Mouse (Mus musculus): ENCODE results near the gene Tpst1. TPM values are rescaled to one million over a fixed set of nuclear protein-coding genes. Genes with fewer than 3 reads are reported as not detected.

Gene Tpst1
- polyA plus RNA-seq, 1 experiment from 2014 or later = 58.3 TPM

DNA sequence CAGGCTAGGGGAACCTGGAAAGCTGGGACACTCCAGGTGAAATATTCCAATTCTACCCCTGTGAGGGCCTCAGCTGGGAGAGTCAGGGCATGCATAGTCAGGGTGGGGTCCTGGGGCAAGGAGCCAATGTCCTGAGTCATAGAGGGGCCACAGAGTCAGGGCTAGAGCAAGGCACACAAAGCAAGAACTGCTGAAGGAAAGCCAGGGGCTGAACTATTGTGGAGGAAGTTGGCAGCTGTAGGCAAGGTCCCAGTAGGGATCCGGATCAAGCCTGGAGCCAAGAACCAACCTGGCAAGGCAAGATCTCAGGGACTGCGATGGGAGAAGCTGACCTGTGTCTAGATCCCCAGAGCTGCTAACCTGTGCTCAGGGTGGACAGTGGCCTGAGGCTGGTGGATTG, 9.4 kb upstream of the Tpst1 start:
- Histone ChIP-seq H3K9ac (ENCODE audit: low read depth, low read length) (no peak overlapping the region), H3K36me3 (ENCODE audit: control insufficient read depth, insufficient read depth, low read length) (peaks cover 5% of the 10 kb centered on the region), H3K4me1 (ENCODE audit: control insufficient read depth, insufficient read depth, low read depth, low read length) (no peaks in the 10 kb centered on the region), H3K4me3 (ENCODE audit: low read length) (no peak overlapping the region), H3K27me3 (replicated peaks; ENCODE audit: control insufficient read depth, insufficient read depth, low read length) (no peaks in the 10 kb centered on the region), H3K27ac (ENCODE audit: low read depth, low read length) (no peak overlapping the region), H3K9me3 (ENCODE audit: control insufficient read depth, low read length) (no peaks in the 10 kb centered on the region), H3K4me2 (ENCODE audit: low read length) (no peak overlapping the region)
- 78% methylated on average over 2 of the region's 2 CpGs for WGBS
- ATAC-seq = no peak

DNA sequence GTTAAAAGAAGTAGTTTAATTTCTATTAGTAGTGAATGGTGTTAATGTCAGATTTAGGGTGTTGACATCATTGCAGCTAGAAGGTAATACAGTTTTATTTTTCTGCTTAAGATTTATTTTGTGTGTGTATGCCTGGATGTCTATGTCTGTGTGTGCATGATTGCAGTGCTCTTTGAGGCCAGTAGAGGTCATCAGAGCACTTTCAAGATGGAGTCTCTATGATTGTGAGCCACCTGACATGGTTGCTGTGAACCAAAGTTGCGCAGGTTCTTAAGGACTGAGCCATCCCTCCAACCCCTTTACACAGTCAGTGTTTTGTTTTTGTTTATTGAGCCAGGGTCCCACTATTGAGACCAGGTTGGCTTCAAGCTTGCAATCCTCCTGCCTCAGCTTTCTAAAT, 7.5 kb upstream of the Tpst1 start:
- H3K4me2 ChIP-seq (ENCODE audit: low read length) = no peak overlapping the region
- H3K9me3 ChIP-seq (ENCODE audit: control insufficient read depth, low read length) = no peaks in the 10 kb centered on the region
- no peaks in the 10 kb centered on the region for H3K4me1 ChIP-seq (ENCODE audit: control insufficient read depth, insufficient read depth, low read depth, low read length)
- no peak overlapping the region for H3K9ac ChIP-seq (ENCODE audit: low read depth, low read length)
- H3K36me3 ChIP-seq (ENCODE audit: control insufficient read depth, insufficient read depth, low read length) = no peaks in the 10 kb centered on the region
- WGBS = 94% methylated on average over 1 of the region's 1 CpGs
- no peak overlapping the region for H3K27ac ChIP-seq (ENCODE audit: low read depth, low read length)
- no peak for ATAC-seq
- H3K27me3 ChIP-seq (replicated peaks; ENCODE audit: control insufficient read depth, insufficient read depth, low read length) = no peaks in the 10 kb centered on the region
- no peak overlapping the region for H3K4me3 ChIP-seq (ENCODE audit: low read length)

DNA sequence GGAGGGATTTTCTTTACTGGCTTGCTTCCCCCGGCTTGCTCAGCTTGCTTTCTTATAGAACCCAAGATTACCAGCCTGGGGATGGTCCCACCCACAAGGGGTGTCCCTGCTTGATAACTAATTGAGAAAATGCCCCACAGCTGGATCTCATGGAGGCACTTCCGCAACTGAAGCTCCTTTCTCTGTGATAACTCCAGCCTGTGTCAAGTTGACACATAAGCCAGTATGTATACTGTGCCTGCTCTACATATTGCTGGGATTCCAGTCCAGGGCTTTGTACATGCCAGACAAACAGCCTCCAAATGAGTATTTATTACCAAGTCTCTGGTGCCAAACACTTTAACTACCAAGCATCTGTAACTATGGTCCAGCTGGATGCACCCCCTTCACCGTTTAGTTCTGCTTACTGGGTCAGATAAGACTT, 5.3 kb upstream of the Tpst1 start:
- Histone ChIP-seq H3K9me3 (ENCODE audit: control insufficient read depth, low read length) (no peaks in the 10 kb centered on the region), H3K4me3 (ENCODE audit: low read length) (no peak overlapping the region), H3K9ac (ENCODE audit: low read depth, low read length) (no peak overlapping the region), H3K27ac (ENCODE audit: low read depth, low read length) (no peak overlapping the region), H3K27me3 (replicated peaks; ENCODE audit: control insufficient read depth, insufficient read depth, low read length) (no peaks in the 10 kb centered on the region), H3K4me2 (ENCODE audit: low read length) (no peak overlapping the region), H3K36me3 (ENCODE audit: control insufficient read depth, insufficient read depth, low read length) (no peaks in the 10 kb centered on the region), H3K4me1 (ENCODE audit: control insufficient read depth, insufficient read depth, low read depth, low read length) (no peaks in the 10 kb centered on the region)
- 81% methylated on average over 3 of the region's 3 CpGs for WGBS
- no peak for ATAC-seq

DNA sequence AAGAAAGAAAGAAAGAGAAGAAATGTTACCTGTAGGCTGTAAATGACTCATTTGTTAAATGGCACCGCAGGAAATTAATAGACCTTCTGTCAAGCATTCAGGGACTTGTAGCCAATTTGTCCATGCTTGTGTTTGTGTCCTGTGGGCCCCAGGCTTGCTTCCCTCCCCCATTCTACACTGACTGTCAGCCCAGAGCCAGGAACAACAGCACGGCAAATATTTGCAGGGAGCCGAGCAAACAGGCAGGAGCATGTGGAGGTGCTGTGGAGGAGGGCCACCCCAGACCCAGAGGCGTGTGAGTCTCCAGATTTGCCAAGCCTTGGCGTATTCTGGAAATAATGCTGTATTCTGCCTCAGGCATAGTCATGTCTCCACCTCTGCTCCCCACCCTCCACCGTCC, 1.4 kb downstream of the Tpst1 start:
- H3K27ac ChIP-seq (ENCODE audit: low read depth, low read length) = no peak overlapping the region
- 72% methylated on average over 6 of the region's 6 CpGs for WGBS
- no peak overlapping the region for H3K9ac ChIP-seq (ENCODE audit: low read depth, low read length)
- H3K4me1 ChIP-seq (ENCODE audit: control insufficient read depth, insufficient read depth, low read depth, low read length) = no peaks in the 10 kb centered on the region; the same call in 1 of the 2 replicates
- H3K9me3 ChIP-seq (ENCODE audit: control insufficient read depth, low read length) = no peaks in the 10 kb centered on the region
- H3K36me3 ChIP-seq (ENCODE audit: control insufficient read depth, insufficient read depth, low read length) = no peaks in the 10 kb centered on the region
- ATAC-seq = no peak
- no peak overlapping the region for H3K4me2 ChIP-seq (ENCODE audit: low read length)
- H3K27me3 ChIP-seq (replicated peaks; ENCODE audit: control insufficient read depth, insufficient read depth, low read length) = no peaks in the 10 kb centered on the region
- no peak overlapping the region for H3K4me3 ChIP-seq (ENCODE audit: low read length)

DNA sequence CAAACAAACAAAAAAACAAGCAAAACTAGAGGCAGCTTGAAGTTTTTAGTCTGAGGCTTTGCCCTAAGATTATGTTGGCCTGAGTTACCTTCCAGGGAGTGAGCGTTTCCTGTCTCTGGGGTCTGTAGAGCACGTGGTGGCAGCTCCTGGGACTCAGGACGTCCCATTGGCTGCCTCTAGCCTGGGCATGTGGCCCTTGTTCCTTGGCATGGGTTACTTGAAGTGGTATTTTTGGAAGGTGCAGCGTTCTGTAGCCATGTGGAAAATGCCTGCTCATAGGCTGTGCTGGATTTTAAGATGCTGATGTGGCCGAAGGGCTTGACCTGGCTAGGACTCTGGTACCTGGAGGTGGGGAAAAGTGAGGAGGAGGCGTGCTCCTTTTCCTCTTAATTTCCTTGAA, 3.3 kb downstream of the Tpst1 start:
- H3K4me3 ChIP-seq (ENCODE audit: low read length) = no peak overlapping the region
- no peak for ATAC-seq
- H3K4me2 ChIP-seq (ENCODE audit: low read length) = no peak overlapping the region
- no peaks in the 10 kb centered on the region for H3K27me3 ChIP-seq (replicated peaks; ENCODE audit: control insufficient read depth, insufficient read depth, low read length)
- H3K9ac ChIP-seq (ENCODE audit: low read depth, low read length) = no peak overlapping the region
- no peaks in the 10 kb centered on the region for H3K36me3 ChIP-seq (ENCODE audit: control insufficient read depth, insufficient read depth, low read length)
- H3K9me3 ChIP-seq (ENCODE audit: control insufficient read depth, low read length) = no peaks in the 10 kb centered on the region
- 69% methylated on average over 6 of the region's 6 CpGs for WGBS
- no peak overlapping the region for H3K27ac ChIP-seq (ENCODE audit: low read depth, low read length)
- H3K4me1 ChIP-seq (ENCODE audit: control insufficient read depth, insufficient read depth, low read depth, low read length) = peaks cover 6% of the 10 kb centered on the region

DNA sequence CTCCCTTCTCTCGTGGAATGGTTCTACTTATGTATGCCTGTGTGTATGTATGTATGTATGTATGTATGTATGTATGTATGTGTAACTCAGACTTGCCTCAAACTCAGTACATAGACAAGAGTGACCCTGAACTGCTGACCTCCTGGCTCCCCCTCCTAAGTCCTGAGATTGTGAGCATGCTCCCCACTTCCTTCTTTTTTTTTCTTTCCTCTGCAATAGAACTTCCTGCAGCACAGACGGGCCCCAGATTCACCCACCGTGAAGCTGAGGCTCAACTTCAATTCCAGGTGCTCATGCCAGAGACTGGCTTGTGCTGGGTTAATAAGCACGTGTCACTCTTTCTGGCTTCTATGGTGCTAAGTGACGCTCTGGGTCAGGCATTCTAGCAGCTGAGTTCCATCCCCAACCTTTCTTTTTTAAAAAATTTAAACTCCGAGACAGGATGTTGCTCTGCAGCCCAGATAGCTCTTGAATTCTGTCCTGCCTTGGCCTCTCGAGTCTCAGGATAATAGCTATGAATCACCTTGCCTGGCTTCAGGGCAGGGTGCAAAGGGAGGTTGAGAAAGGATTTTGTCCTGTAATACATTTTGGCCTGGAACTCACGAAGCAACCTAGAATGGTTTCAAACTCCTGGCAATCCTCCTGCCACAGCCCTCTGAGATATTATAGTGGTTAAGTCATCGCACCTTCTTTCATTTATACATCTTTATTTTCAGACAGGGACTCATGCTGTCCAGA, 5.1 kb downstream of the Tpst1 start:
- H3K4me2 ChIP-seq (ENCODE audit: low read length) = no peak overlapping the region
- ATAC-seq = no peak
- H3K4me3 ChIP-seq (ENCODE audit: low read length) = no peak overlapping the region
- H3K36me3 ChIP-seq (ENCODE audit: control insufficient read depth, insufficient read depth, low read length) = no peaks in the 10 kb centered on the region
- 82% methylated on average over 9 of the region's 9 CpGs for WGBS
- no peaks in the 10 kb centered on the region for H3K27me3 ChIP-seq (replicated peaks; ENCODE audit: control insufficient read depth, insufficient read depth, low read length)
- H3K9me3 ChIP-seq (ENCODE audit: control insufficient read depth, low read length) = no peaks in the 10 kb centered on the region
- H3K4me1 ChIP-seq (ENCODE audit: control insufficient read depth, insufficient read depth, low read depth, low read length) = peaks cover 6% of the 10 kb centered on the region
- H3K27ac ChIP-seq (ENCODE audit: low read depth, low read length) = no peak overlapping the region
- H3K9ac ChIP-seq (ENCODE audit: low read depth, low read length) = no peak overlapping the region

DNA sequence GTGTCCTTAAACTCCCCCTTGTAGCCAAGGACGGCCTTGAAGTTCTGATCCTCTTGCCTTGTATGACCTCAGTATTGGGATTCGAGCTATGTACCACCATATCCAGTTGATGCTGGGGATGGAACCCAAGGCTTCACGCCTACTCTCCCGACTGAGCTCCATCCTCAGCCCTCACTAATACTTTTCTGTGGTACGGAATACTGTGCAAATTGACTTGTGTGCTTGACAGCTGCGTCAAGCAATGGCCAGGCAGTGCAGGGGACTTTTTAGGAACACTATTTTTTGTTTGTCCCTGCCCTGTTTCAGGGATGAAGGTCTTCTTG, 5.7 kb downstream of the Tpst1 start:
- H3K9ac ChIP-seq (ENCODE audit: low read depth, low read length) = peak overlapping the region; percentile 87
- no peak for ATAC-seq
- H3K36me3 ChIP-seq (ENCODE audit: control insufficient read depth, insufficient read depth, low read length) = no peaks in the 10 kb centered on the region
- peaks cover 6% of the 10 kb centered on the region for H3K4me1 ChIP-seq (ENCODE audit: control insufficient read depth, insufficient read depth, low read depth, low read length)
- peak overlapping the region; percentile 46; the same call in 1 of the 2 replicates for H3K27ac ChIP-seq (ENCODE audit: low read depth, low read length)
- H3K4me3 ChIP-seq (ENCODE audit: low read length) = peak overlapping the region; percentile 77
- H3K4me2 ChIP-seq (ENCODE audit: low read length) = peak overlapping the region; percentile 74
- no peaks in the 10 kb centered on the region for H3K27me3 ChIP-seq (replicated peaks; ENCODE audit: control insufficient read depth, insufficient read depth, low read length)
- no peaks in the 10 kb centered on the region for H3K9me3 ChIP-seq (ENCODE audit: control insufficient read depth, low read length)
- WGBS = 49% methylated on average over 6 of the region's 6 CpGs

DNA sequence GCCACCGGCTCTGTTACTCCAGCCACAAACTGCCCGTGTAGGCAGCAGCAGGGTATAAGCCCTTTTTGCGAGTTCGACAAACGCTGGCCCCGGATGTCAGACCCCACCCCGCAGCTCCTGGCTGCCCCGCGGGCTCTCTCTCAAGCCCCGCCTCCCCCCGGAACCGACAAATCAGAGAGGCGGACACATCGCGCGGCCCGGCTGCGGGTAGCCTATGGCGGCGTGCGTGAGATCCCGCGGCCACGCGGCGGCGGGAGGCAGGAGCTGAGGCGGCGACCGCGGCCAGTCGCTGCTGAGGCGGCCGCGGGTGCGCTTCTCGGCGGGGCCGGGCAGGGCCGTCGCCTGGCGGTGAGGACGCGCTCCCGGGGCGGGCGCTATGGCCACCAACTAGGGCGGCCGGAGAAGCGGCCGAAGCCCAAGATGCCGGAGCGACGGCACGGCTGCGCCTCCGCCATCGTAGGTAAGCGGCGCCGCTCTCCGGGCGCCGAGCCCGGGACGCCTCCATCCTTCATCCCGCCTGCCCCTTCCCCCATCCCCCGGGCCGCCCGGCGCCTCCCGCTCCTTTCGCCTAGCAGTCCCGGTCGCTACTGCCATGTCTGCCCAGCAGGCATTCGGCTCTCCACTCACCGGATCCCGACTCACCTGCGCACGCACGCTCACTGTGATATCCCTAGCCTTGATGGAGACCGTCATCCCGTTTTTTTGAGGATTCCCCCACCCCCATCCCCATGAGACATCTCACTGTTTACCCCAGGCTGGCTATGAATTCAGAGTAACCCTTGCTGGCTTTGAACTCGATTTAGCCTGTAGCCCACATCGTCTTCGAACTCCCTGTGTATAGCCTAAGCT, 6.3 kb downstream of the Tpst1 start:
- peak; percentile 98 for ATAC-seq
- no peaks in the 10 kb centered on the region for H3K36me3 ChIP-seq (ENCODE audit: control insufficient read depth, insufficient read depth, low read length)
- H3K4me3 ChIP-seq (ENCODE audit: low read length) = peak overlapping the region; percentile 77
- no peaks in the 10 kb centered on the region for H3K9me3 ChIP-seq (ENCODE audit: control insufficient read depth, low read length)
- peak overlapping the region; percentile 74 for H3K4me2 ChIP-seq (ENCODE audit: low read length)
- WGBS = 2% methylated on average over 56 of the region's 86 CpGs
- peak overlapping the region; percentile 85 for H3K27ac ChIP-seq (ENCODE audit: low read depth, low read length)
- peaks cover 6% of the 10 kb centered on the region for H3K4me1 ChIP-seq (ENCODE audit: control insufficient read depth, insufficient read depth, low read depth, low read length)
- no peaks in the 10 kb centered on the region for H3K27me3 ChIP-seq (replicated peaks; ENCODE audit: control insufficient read depth, insufficient read depth, low read length)
- H3K9ac ChIP-seq (ENCODE audit: low read depth, low read length) = peak overlapping the region; percentile 87

DNA sequence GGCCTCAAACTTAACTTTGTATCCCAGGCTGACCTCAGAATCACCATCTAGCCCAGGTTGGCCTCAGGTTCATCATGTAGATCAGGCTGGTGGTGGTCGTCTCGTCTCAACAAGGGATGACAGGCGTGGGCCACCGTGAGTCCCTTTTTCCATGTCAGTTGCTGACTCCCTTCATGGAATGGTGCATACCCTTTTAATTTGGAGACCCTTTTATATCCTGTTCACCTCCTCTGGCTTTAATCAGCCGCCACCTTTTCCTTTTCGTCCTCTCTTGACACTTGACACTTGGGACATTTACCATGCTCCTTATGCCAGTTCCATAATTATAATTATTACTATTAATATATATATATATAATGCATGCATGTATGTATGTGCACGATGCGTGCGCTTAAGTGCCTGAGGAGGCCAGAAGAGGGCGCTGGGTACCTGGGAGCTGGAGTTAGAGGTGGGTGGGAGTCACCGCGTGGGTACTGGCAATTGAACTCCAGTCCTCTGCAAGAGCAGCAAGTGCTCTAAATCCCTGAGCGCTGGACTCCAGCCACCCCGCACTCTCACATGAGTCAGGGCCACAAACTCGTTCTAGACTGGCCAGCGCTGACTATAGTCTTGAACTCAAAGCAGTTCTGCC, 7.0 kb downstream of the Tpst1 start:
- 74% methylated on average over 16 of the region's 16 CpGs for WGBS
- no peaks in the 10 kb centered on the region for H3K36me3 ChIP-seq (ENCODE audit: control insufficient read depth, insufficient read depth, low read length)
- H3K9me3 ChIP-seq (ENCODE audit: control insufficient read depth, low read length) = no peaks in the 10 kb centered on the region
- no peaks in the 10 kb centered on the region for H3K27me3 ChIP-seq (replicated peaks; ENCODE audit: control insufficient read depth, insufficient read depth, low read length)
- H3K27ac ChIP-seq (ENCODE audit: low read depth, low read length) = no peak overlapping the region
- H3K4me3 ChIP-seq (ENCODE audit: low read length) = peak overlapping the region; percentile 77
- H3K9ac ChIP-seq (ENCODE audit: low read depth, low read length) = peak overlapping the region; percentile 87
- peak overlapping the region; percentile 74 for H3K4me2 ChIP-seq (ENCODE audit: low read length)
- no peak for ATAC-seq
- peaks cover 6% of the 10 kb centered on the region for H3K4me1 ChIP-seq (ENCODE audit: control insufficient read depth, insufficient read depth, low read depth, low read length)

Measured in hindbrain, embryonic 16.5 days (tissue).